Mouse (Mus musculus): Measurements from ENCODE around the gene Ifitm6.
"Not testable (repeated sequence)": the region's sequence is repeated elsewhere in the genome, so short reads cannot be mapped to it uniquely, and the experiment has no call there.

The Ifitm6 gene

GRCm38 (mm10) chr7:141017824-141018223, at the start of gene Ifitm6:
Ifitm6 (minus strand) TSS chr7:141017924.
- not testable (repeated sequence) for DNase-seq (ENCODE audit: low read depth, low spot score)

- no peak for DNase-seq (ENCODE audit: low read depth, low spot score)
Measured at GRCm38 (mm10) chr7:141064576-141064975, 46.9 kb upstream of the Ifitm6 start.

GRCm38 (mm10) chr7:141064175-141064574, 46.5 kb upstream of the Ifitm6 start:
- no peak for DNase-seq (ENCODE audit: low read depth, low spot score)

GRCm38 (mm10) chr7:141063353-141063752, 45.6 kb upstream of the Ifitm6 start:
- DNase-seq (ENCODE audit: low read depth, low spot score): no peak

GRCm38 (mm10) chr7:141062525-141062924, 44.8 kb upstream of the Ifitm6 start:
- DNase-seq (ENCODE audit: low read depth, low spot score): no peak

- no peak for DNase-seq (ENCODE audit: low read depth, low spot score)
Measured at GRCm38 (mm10) chr7:141061269-141061692, 43.6 kb upstream of the Ifitm6 start.

GRCm38 (mm10) chr7:141060426-141061242, 42.9 kb upstream of the Ifitm6 start, which contains the start of gene B4galnt4:
B4galnt4 (plus strand) TSS chr7:141061104.
- peak; percentile 88 for DNase-seq (ENCODE audit: low read depth, low spot score)

- no peak for DNase-seq (ENCODE audit: low read depth, low spot score)
Measured at GRCm38 (mm10) chr7:141059929-141060328, 42.2 kb upstream of the Ifitm6 start.

- no peak for DNase-seq (ENCODE audit: low read depth, low spot score)
Measured at GRCm38 (mm10) chr7:141058601-141059341, 41.0 kb upstream of the Ifitm6 start.

- no peak for DNase-seq (ENCODE audit: low read depth, low spot score)
Measured at GRCm38 (mm10) chr7:141057541-141057940, 39.8 kb upstream of the Ifitm6 start.

GRCm38 (mm10) chr7:141056976-141057375, 39.3 kb upstream of the Ifitm6 start:
- DNase-seq (ENCODE audit: low read depth, low spot score): no peak

GRCm38 (mm10) chr7:141055785-141056184, 38.1 kb upstream of the Ifitm6 start:
- no peak for DNase-seq (ENCODE audit: low read depth, low spot score)

GRCm38 (mm10) chr7:141052421-141052820, 34.7 kb upstream of the Ifitm6 start:
- DNase-seq (ENCODE audit: low read depth, low spot score): no peak

GRCm38 (mm10) chr7:141052016-141052415, 34.3 kb upstream of the Ifitm6 start:
- DNase-seq (ENCODE audit: low read depth, low spot score): no peak

GRCm38 (mm10) chr7:141051060-141051685, 33.4 kb upstream of the Ifitm6 start:
- DNase-seq (ENCODE audit: low read depth, low spot score): no peak

- DNase-seq (ENCODE audit: low read depth, low spot score): no peak
Measured at GRCm38 (mm10) chr7:141049326-141049725, 31.6 kb upstream of the Ifitm6 start.

GRCm38 (mm10) chr7:141048226-141049218, 30.8 kb upstream of the Ifitm6 start:
- peak; percentile 71 for DNase-seq (ENCODE audit: low read depth, low spot score)

- peak; percentile 84 for DNase-seq (ENCODE audit: low read depth, low spot score)
Measured at GRCm38 (mm10) chr7:141047581-141048225, 30.0 kb upstream of the Ifitm6 start.

- DNase-seq (ENCODE audit: low read depth, low spot score): no peak
Measured at GRCm38 (mm10) chr7:141046931-141047580, 29.3 kb upstream of the Ifitm6 start.

- DNase-seq (ENCODE audit: low read depth, low spot score): no peak
Measured at GRCm38 (mm10) chr7:141042539-141042938, 24.8 kb upstream of the Ifitm6 start.
